Mouse (Mus musculus) erythroblast, embryonic 14.5 days (primary cell): Measurements from ENCODE around the gene Cnn3.

Experiments used
- GATA1 ChIP-seq: IDR thresholded peaks from 2 replicates; pipeline ENCODE4 v1.6.1; 2012; ENCODE audit warnings: low read length, inconsistent platforms, mixed read lengths
- TAL1 ChIP-seq: IDR thresholded peaks from 3 replicates; pipeline ENCODE4 v1.6.1; 2012; ENCODE audit warnings: low read length, inconsistent platforms, mixed read lengths

- no peak for TF ChIP-seq GATA1
- no peak for TF ChIP-seq TAL1
Measured at GRCm38 (mm10) chr3:121378708-121379612, 47.3 kb upstream of the Cnn3 start.
